Mouse (Mus musculus) testis, adult 2 months (tissue): ENCODE results near the gene Rab7. TPM values are rescaled to one million over a fixed set of nuclear protein-coding genes. Genes with fewer than 3 reads are reported as not detected.

Source experiments
- H3K27ac ChIP-seq: fragments of 200-500 bp; 2 replicates; pipeline ENCODE4 v1.5.1; 2012; ENCODE audit warnings: low read depth, low read length; ENCODE audit not compliant: control insufficient read depth, insufficient read depth
- H3K27me3 ChIP-seq: fragments of 200-500 bp; 2 replicates; pipeline ENCODE4 v1.6.1; 2012; ENCODE audit warnings: mild to moderate bottlenecking, low read length, moderate library complexity; ENCODE audit not compliant: control insufficient read depth, insufficient read depth
- H3K36me3 ChIP-seq: fragments of 200-500 bp; 2 replicates; pipeline ENCODE4 v1.6.1; 2012; ENCODE audit warnings: mild to moderate bottlenecking, low read length; ENCODE audit not compliant: control insufficient read depth, insufficient read depth
- H3K4me1 ChIP-seq: fragments of 200-500 bp; 2 replicates; pipeline ENCODE4 v1.6.1; 2012; ENCODE audit warnings: low read length; ENCODE audit not compliant: control insufficient read depth, insufficient read depth
- H3K4me3 ChIP-seq: fragments of 200-500 bp; 2 replicates; pipeline ENCODE4 v1.5.1; 2012; ENCODE audit warnings: low read depth, mild to moderate bottlenecking, low read length, moderate library complexity, mixed read lengths; ENCODE audit not compliant: control insufficient read depth
- CTCF ChIP-seq: fragments of 200-500 bp; IDR thresholded peaks from 2 replicates; pipeline ENCODE4 v1.5.1; 2012; ENCODE audit warnings: low read depth, mild to moderate bottlenecking, inconsistent platforms, low read length, moderate library complexity; ENCODE audit not compliant: control insufficient read depth, insufficient read depth, insufficient replicate concordance
- POLR2A ChIP-seq: fragments of 200-500 bp; IDR thresholded peaks from 2 replicates; pipeline ENCODE4 v1.6.1; 2012; ENCODE audit warnings: low read depth, mild to moderate bottlenecking, inconsistent platforms, low read length, moderate library complexity; ENCODE audit not compliant: control insufficient read depth
- polyA plus RNA-seq: library from polyadenylated mRNA; depleted of rRNA; stranded (reverse); fragments of >200 nt; gene quantifications from 2 replicates; pipeline ENCODE4 v1.2.3, GENCODE M21; 2012

Rab7 gene
- polyA plus RNA-seq, 1 experiment = 51.5 TPM

GRCm38 (mm10) chr6:88053228-88054080 is 8.4 kb upstream of the Rab7 start:
- Histone ChIP-seq H3K36me3 (no peaks in the 10 kb centered on the region), H3K27me3 (no peaks in the 10 kb centered on the region), H3K27ac (no peak overlapping the region), H3K4me1 (no peaks in the 10 kb centered on the region), H3K4me3 (no peak overlapping the region)
- no peak for TF ChIP-seq POLR2A
- TF ChIP-seq CTCF = no peak

- no peak for TF ChIP-seq CTCF
- no peak for TF ChIP-seq POLR2A
- H3K36me3 ChIP-seq = no peaks in the 10 kb centered on the region
- no peaks in the 10 kb centered on the region for H3K27me3 ChIP-seq
- H3K27ac ChIP-seq = no peak overlapping the region
- H3K4me1 ChIP-seq = no peaks in the 10 kb centered on the region
- no peak overlapping the region for H3K4me3 ChIP-seq
These were observed 6.1 kb upstream of the Rab7 start for GRCm38 (mm10) chr6:88051206-88051605.

- no peak for TF ChIP-seq CTCF
- Histone ChIP-seq H3K4me3 (no peak overlapping the region), H3K27me3 (no peaks in the 10 kb centered on the region), H3K4me1 (no peaks in the 10 kb centered on the region), H3K27ac (no peak overlapping the region), H3K36me3 (no peaks in the 10 kb centered on the region)
These were observed 3.9 kb upstream of the Rab7 start for GRCm38 (mm10) chr6:88049008-88049407.

- Histone ChIP-seq H3K4me3 (no peak overlapping the region), H3K4me1 (0 out of 2 replicates have a peak, but pooled peaks cover 2% of the 10 kb centered on the region), H3K27ac (no peak overlapping the region), H3K27me3 (no peaks in the 10 kb centered on the region), H3K36me3 (no peaks in the 10 kb centered on the region)
- no peak for TF ChIP-seq POLR2A
- TF ChIP-seq CTCF = no peak
These were observed 2.8 kb upstream of the Rab7 start for GRCm38 (mm10) chr6:88047853-88048252.

- peak overlapping the region; percentile 92 for H3K4me3 ChIP-seq
- H3K4me1 ChIP-seq = peaks cover 2% of the 10 kb centered on the region; the same call in 1 of the 2 replicates
- H3K27me3 ChIP-seq = no peaks in the 10 kb centered on the region
- peak overlapping the region; percentile 23 for H3K27ac ChIP-seq
- no peaks in the 10 kb centered on the region for H3K36me3 ChIP-seq
- no peak for TF ChIP-seq POLR2A
- TF ChIP-seq CTCF = no peak
These were observed 316 bp upstream of the Rab7 start for GRCm38 (mm10) chr6:88045406-88045766.

- Histone ChIP-seq H3K36me3 (no peaks in the 10 kb centered on the region), H3K4me3 (peak overlapping the region; percentile 92), H3K4me1 (peaks cover 2% of the 10 kb centered on the region; the same call in 1 of the 2 replicates), H3K27me3 (no peaks in the 10 kb centered on the region), H3K27ac (peak overlapping the region; percentile 62)
- no peak for TF ChIP-seq POLR2A
- no peak for TF ChIP-seq CTCF
These were observed 865 bp downstream of the Rab7 start for GRCm38 (mm10) chr6:88044234-88044576.

GRCm38 (mm10) chr6:88042336-88042735 is 2.7 kb downstream of the Rab7 start:
- Histone ChIP-seq H3K36me3 (no peaks in the 10 kb centered on the region), H3K4me3 (no peak overlapping the region), H3K27me3 (no peaks in the 10 kb centered on the region), H3K4me1 (peaks cover 2% of the 10 kb centered on the region; the same call in 1 of the 2 replicates), H3K27ac (no peak overlapping the region)
- TF ChIP-seq POLR2A (no peak), CTCF (no peak)
